Mouse (Mus musculus): Measurements from ENCODE around the gene Pole4. TPM values are rescaled to one million over a fixed set of nuclear protein-coding genes. Genes with fewer than 3 reads are reported as not detected.

Gene Pole4
- total and polyA plus RNA-seq, 3 experiments, result 49.7 to 178 (median 79.8) TPM

DNA sequence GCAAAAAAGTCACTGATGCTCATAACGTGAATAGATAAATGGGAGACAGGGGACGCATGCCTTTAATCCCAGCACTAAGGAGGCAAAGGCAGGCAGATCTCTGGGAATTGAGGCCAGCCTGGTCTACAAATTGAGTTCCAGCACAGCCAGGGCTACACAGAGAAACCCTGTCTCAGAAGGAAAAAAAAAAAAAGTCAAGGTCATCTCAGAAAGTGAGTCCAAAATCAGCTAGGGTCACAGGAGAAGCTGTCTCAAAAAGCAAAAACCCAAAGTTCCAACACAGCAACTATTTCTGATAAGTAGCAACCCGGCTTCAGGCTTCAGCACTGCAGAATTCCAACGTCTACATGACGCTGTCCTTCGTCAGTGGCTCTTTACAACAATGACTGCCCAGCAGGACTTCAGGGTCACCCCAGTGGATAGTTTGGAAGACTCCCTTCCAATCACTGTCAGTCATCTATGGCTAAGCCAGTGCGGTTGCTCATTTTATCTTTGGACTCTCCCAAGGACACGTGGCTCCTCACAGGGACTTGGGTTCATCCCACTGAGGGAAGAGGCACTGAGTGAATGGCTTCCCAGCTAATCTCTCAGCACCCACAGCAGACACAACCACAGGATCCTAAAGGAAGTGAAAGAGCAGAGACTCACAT is 35.8 kb upstream of the Pole4 start (continued):
- no peak for TF ChIP-seq CHD2 (IDR thresholded peaks at IDR 0.05; ENCODE audit: low read length)

DNA sequence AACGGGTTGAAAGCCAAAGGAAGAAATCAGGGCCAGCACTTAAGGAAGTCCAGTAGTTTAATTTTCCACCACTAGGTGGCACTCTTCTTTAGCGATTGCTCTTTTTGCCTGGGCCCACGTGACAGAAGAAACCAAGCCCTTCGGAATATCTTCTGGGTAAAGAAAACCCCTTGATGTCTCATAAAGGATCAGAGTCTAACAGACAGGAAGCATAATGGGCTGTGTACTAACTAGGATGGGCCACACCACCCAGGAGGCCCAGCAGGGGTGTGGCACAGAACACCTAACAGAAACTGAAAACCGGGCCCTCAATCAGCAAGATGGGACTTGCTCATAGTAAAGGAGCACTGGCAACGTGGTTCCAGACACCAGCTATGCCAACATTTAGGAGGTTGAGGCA is 35.1 kb upstream of the Pole4 start:
- Histone ChIP-seq H3K4me2 (ENCODE audit: insufficient read depth, low read depth, poor library complexity, severe bottlenecking) (peak overlapping the region; percentile 68), H3K4me3 (replicated peaks in 1 of 3; ENCODE audit: low read depth in 2 of 3, low read length in 2 of 3, poor library complexity in 1 of 3) (peak overlapping the region in 1 of 3 experiments; percentile 5), H3K79me2 (replicated peaks; ENCODE audit: control insufficient read depth, extremely low read depth, insufficient read depth, poor library complexity, severe bottlenecking) (peaks cover 15% of the 10 kb centered on the region), H3K4me1 (ENCODE audit: control insufficient read depth in 1 of 2, insufficient read depth in 2 of 2) (peaks cover 34 to 57% of the 10 kb centered on the region in 2 experiments), H3K36me3 (replicated peaks in 1 of 2; ENCODE audit: control insufficient read depth in 1 of 2, insufficient read depth in 1 of 2, low read length in 1 of 2) (peaks cover 75 to 90% of the 10 kb centered on the region in 2 experiments), H3K27ac (ENCODE audit: insufficient read depth, low read depth) (peak overlapping the region; percentile 94), H3K9me3 (replicated peaks; ENCODE audit: low read length) (no peaks in the 10 kb centered on the region), H3K9ac (ENCODE audit: insufficient read depth, low read depth) (peak overlapping the region; percentile 49), H3K27me3 (replicated peaks) (no peaks in the 10 kb centered on the region)
- in situ Hi-C loops (cut with MboI; ENCODE audit: low pct_ligation_motif_present, low pct_unique_long_range_greater_than_20kb, low sequenced_read_pairs), result loop anchor here (5.0 kb wide), 1 partner anchor 102 kb away; no protein-coding TSS in a partner anchor
- dilution Hi-C loops (cut with MboI; ENCODE audit: extremely low pct_ligation_motif_present, extremely low pct_unique_long_range_greater_than_20kb, low sequenced_read_pairs), result no loop called here
- peak; percentile 96 for DNase-seq (ENCODE audit: extremely low read depth)
- peak; percentile 77 for TF ChIP-seq ELF1 (IDR thresholded peaks at IDR 0.05; ENCODE audit: low read depth, low read length)
- peak; percentile 93 for TF ChIP-seq IRF4 (IDR thresholded peaks at IDR 0.05; ENCODE audit: low read depth, low read length)
- TF ChIP-seq MYC (IDR thresholded peaks at IDR 0.05; ENCODE audit: low read depth, low read length), result peak; percentile 96
- TF ChIP-seq E2F4 (IDR thresholded peaks at IDR 0.05; ENCODE audit: insufficient replicate concordance, low read depth, low read length), result no peak
- peak; percentile 87 for TF ChIP-seq RAD21 (IDR thresholded peaks at IDR 0.05; ENCODE audit: low read depth, low read length)
- TF ChIP-seq JUN (IDR thresholded peaks at IDR 0.05; ENCODE audit: insufficient read depth, low read depth, low read length), result no peak; the same call in 1 of the 2 replicates
- TF ChIP-seq CHD2 (IDR thresholded peaks at IDR 0.05; ENCODE audit: low read length), result no peak
- no peak for TF ChIP-seq PAX5 (IDR thresholded peaks at IDR 0.05; ENCODE audit: low read length)
- no peak; the same call in 1 of the 2 replicates for TF ChIP-seq MXI1 (IDR thresholded peaks at IDR 0.05; ENCODE audit: low read depth, low read length)
- peak; percentile 91 for TF ChIP-seq BHLHE40 (IDR thresholded peaks at IDR 0.05; ENCODE audit: low read depth, low read length)
- TF ChIP-seq ETS1 (conservative IDR thresholded peaks at IDR 0.05; ENCODE audit: low read depth, low read length), result peak; percentile 69
- peak; percentile 84 for TF ChIP-seq SMC3 (IDR thresholded peaks at IDR 0.05; ENCODE audit: low read depth, low read length)
- TF ChIP-seq NRF1 (IDR thresholded peaks at IDR 0.05; ENCODE audit: low read depth, low read length), result no peak
- TF ChIP-seq JUND (conservative IDR thresholded peaks at IDR 0.05; ENCODE audit: low read depth, low read length), result no peak
- TF ChIP-seq CTCF (conservative IDR thresholded peaks at IDR 0.05 in 1 of 2, IDR thresholded peaks at IDR 0.05 in 1 of 2; ENCODE audit: low read depth in 2 of 2, low read length in 2 of 2), result peak; percentile 72 to 89
- no peak for TF ChIP-seq MAFK (IDR thresholded peaks at IDR 0.05; ENCODE audit: insufficient replicate concordance, low read length)
- no peak for TF ChIP-seq ZMIZ1 (IDR thresholded peaks at IDR 0.05; ENCODE audit: low read depth, low read length)
- TF ChIP-seq USF2 (conservative IDR thresholded peaks at IDR 0.05; ENCODE audit: low read depth, low read length), result peak; percentile 95
- TF ChIP-seq ZNF384 (IDR thresholded peaks at IDR 0.05; ENCODE audit: low read depth, low read length), result no peak
- 0 out of 2 replicates have a peak, but pooled peaks have one; percentile 43 for TF ChIP-seq TBP (conservative IDR thresholded peaks at IDR 0.05; ENCODE audit: low read depth, low read length)
- peak; percentile 78 for TF ChIP-seq SIN3A (IDR thresholded peaks at IDR 0.05; ENCODE audit: low read length)
- TF ChIP-seq TCF12 (IDR thresholded peaks at IDR 0.05; ENCODE audit: low read depth, low read length), result peak; percentile 84
- TF ChIP-seq GABPA (IDR thresholded peaks at IDR 0.05; ENCODE audit: insufficient replicate concordance, low read depth, low read length), result no peak
- TF ChIP-seq ZKSCAN1 (IDR thresholded peaks at IDR 0.05; ENCODE audit: borderline replicate concordance, low read depth, low read length), result no peak
- no peak for TF ChIP-seq RCOR1 (conservative IDR thresholded peaks at IDR 0.05; ENCODE audit: low read depth, low read length)
- peak; percentile 81 for TF ChIP-seq EP300 (IDR thresholded peaks at IDR 0.05; ENCODE audit: low read length)
- TF ChIP-seq CHD1 (IDR thresholded peaks at IDR 0.05; ENCODE audit: low read depth, low read length), result peak; percentile 94; the same call in 1 of the 2 replicates
- TF ChIP-seq POLR2AphosphoS2 (IDR thresholded peaks at IDR 0.05; ENCODE audit: low read depth, low read length), result no peak
- peak; percentile 96 for TF ChIP-seq MAX (IDR thresholded peaks at IDR 0.05; ENCODE audit: low read length)
- TF ChIP-seq USF1 (IDR thresholded peaks at IDR 0.05; ENCODE audit: low read depth, low read length), result peak; percentile 96
- no peak for TF ChIP-seq NELFE (IDR thresholded peaks at IDR 0.05; ENCODE audit: low read depth, low read length)
- TF ChIP-seq HCFC1 (IDR thresholded peaks at IDR 0.05; ENCODE audit: low read depth, low read length), result peak; percentile 57
- peak; percentile 81 for TF ChIP-seq MEF2A (IDR thresholded peaks at IDR 0.05; ENCODE audit: borderline replicate concordance, low read depth, low read length)
- no peak for TF ChIP-seq UBTF (IDR thresholded peaks at IDR 0.05; ENCODE audit: low read depth, low read length)
- TF ChIP-seq ZC3H11A (IDR thresholded peaks at IDR 0.05; ENCODE audit: low read depth, low read length), result peak; percentile 69; the same call in 1 of the 2 replicates
- TF ChIP-seq KAT2A (IDR thresholded peaks at IDR 0.05; ENCODE audit: insufficient replicate concordance, low read length), result no peak
